Mouse (Mus musculus) left cerebral cortex, postnatal 36 days (tissue): Measurements from ENCODE around the gene A430078G23Rik. TPM values are rescaled to one million over a fixed set of nuclear protein-coding genes. Genes with fewer than 3 reads are reported as not detected.
A peak's percentile ranks its signal among the peaks of the same experiment; 100 is the strongest.

Experiments
- DNase-seq, 2 experiments: peaks; one replicate each; pipeline ENCODE4 v3.0.0; 2021 to 2022; ENCODE audit warnings: low spot score in 2 of 2, mixed read lengths in 1 of 2
- intact Hi-C: fragments of 180-260 bp; cut with DNase I; formaldehyde crosslinking; loops from one replicate; pipeline ENCODE4 v1.15.1; 2025
- total RNA-seq, 2 experiments: library from RNA; stranded (reverse); gene quantifications; 2 replicates each; pipeline ENCODE4 v1.2.3; 2021

Gene A430078G23Rik
- total RNA-seq, 2 experiments from 2014 or later = not detected

DNA sequence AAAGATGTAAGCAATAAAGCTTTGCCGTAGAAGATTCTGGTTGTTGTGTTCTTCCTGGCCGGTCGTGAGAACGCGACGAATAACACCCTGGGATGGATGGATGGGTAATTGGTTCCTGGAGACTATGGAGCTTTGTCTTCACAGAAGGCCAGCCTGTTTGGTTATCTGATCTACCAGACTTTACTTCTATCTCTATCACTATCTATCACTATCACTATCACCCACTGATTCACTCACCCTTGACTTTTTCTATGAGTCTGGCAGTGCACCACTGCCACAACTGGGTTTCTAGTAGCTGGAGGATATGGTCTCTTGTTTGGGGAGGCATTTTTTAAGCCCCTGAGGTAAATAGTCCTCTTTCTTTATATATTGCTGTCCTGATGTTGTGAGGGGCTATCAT is 7.9 kb upstream of the A430078G23Rik start:
- intact Hi-C loops = no loop called here
- DNase-seq = no peak

DNA sequence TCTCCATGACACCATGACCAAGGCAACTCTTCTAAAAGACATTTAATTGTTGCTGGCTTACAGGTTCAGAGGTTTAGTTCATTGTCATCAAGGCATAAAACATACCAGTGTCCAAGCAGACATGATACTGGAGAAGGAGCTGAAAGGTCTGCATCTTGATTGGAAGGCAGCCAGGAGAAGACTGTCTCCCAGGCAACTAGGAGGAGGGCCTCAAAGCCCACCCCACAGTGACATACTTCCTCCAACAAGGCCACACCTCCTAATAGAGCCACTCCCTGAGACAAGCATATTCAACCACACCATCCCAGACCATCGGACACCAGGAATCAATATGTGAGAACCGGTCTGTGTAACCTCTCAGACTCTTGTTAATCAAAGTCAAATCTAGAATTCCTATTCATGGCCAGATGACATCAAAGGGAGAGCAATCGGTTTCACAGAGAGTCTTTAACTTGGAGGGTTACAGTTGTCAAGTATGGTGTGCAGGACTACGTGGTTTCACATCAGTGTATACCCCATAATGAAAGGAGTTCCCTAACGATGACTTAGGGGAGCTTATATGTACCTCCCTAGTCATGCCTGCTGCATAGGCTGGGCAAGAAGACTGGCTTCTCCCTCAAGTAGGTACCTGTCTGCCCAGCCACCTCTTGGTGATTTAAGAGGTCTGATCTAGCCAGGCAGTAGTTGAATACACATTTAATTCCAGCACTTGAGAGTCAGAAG is 6.4 kb upstream of the A430078G23Rik start:
- DNase-seq = no peak
- intact Hi-C loops = no loop called here

DNA sequence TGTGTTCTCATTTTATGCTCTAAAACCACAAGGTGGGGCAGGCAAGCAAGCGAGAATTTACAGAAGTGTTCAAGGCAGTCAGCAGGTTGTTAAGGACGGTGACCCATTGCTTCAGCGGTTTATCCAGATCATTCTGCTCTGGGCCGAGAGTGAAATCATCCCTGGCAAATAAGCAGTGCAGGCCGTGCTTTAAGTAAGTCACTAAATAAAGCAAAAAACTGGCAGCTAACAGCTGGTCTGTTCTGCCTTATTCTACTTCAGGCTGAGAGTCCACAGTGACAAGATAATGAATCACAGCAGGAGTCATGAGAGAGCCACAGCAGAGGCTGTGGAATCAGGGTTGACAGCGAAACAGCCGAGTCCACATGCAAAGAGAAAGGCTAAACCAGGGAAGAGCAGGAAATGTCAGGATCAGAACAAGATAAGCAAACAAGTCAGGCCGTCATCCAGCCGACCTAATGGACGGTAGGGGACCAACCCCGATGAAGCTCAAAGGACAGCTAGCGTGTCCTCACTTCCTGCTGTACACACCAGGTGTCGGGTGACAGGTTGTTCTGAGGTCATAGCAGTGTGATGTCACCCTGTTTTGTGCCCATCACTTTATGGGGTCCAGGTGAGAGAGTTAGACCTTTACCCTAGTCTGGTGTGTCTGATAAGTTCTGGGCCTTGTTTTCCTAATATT is 4.9 kb upstream of the A430078G23Rik start:
- no peak for DNase-seq

DNA sequence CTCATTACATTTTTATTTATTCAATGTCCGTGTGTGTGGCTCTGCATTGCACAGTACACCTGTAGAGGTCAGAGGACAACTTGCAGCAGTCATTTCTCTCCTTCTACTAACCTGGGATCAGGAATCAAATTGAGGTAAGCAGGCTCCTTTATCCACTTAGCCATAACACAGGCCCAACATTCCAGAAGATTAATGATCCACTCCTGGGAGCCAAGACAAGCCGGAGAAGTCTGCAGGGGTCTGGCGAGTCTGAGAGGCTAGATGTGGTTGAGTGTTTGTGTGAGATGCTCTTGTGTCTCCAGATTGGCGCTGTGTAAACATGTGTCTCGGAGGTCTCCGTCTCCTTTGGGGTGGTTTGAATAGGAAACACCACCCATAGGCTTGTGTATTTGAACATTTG is 2.5 kb upstream of the A430078G23Rik start:
- DNase-seq = no peak
- intact Hi-C loops = loop anchor here (10.0 kb wide), 1 partner anchor 104 kb away; no protein-coding TSS in a partner anchor

More for the DNA sequence above, 4.9 kb upstream of the A430078G23Rik start:
- intact Hi-C loops = no loop called here

DNA sequence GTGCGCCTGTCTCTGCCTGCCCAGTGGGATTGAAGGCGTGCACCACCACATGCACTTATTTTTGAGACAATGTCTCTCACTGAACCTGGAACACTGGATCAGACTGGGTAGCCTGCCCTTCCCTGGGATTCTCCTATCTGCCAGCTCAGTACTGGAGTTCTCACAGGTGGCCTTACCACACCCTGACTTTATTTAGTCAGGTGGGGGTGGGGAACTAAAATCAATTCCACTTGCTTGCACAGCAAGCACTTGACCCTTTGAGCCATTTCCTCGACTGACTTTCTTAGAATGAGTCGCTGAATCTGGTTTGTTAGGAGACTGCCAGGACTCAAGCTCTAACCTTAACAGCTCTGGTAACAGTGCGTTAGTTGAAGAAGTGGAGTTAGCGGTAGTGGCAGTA is 500 bp upstream of the A430078G23Rik start:
- no peak for DNase-seq
- intact Hi-C loops = loop anchor here (10.0 kb wide), 1 partner anchor 102 kb away; no protein-coding TSS in a partner anchor

DNA sequence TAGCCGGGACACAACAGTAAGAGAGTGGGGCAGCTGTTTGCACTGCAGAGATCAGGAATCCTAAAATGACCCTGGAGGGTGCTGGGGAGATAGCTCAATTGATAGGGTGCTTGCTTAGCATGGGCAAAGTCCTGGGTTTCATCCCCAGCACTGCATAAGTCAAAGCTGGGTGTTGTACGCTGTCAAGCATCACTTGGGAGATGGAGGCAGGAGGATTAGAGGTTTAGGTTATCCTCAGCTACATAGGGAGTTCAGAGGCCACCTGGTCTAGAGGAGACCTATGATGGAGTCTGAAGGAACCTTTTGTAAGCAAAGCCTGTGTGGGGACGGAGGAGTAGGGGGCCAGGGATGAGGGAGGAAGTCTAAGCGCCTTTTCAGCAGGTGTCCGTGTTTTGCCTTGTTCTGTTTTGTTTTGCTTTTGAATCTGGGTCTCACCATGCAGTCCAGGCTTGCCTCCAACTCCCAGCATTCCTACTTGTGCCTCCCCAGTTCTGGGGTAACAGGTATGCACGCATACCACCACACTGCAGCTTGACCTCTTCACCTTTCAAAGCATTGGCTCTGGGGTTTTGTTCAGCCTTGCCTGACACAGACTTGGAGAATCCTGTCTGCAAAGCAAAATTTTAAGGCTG is 712 bp downstream of the A430078G23Rik start:
- DNase-seq = no peak
- intact Hi-C loops = loop anchor here (10.0 kb wide), 1 partner anchor 101 kb away; no protein-coding TSS in a partner anchor

DNA sequence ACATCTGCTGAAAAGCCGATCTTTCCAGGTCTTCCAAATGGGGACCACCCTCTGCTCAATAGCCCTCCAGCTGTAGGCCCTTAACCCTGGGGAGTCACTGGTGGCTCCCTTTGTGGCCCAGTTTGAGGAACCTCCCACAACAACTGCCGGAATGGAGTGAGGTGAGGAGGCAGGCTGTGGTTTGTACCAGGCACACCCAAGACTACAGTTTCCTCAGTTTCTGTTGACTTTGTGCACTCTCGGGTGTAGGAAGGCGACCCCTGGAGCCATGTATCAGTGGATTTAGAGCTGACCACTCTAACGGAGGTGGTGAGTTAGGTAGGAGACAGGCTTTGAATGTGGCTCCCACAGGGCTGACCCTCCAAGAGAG is 1.2 kb downstream of the A430078G23Rik start:
- intact Hi-C loops = loop anchor here (10.0 kb wide), 1 partner anchor 100 kb away; no protein-coding TSS in a partner anchor
- no peak for DNase-seq

DNA sequence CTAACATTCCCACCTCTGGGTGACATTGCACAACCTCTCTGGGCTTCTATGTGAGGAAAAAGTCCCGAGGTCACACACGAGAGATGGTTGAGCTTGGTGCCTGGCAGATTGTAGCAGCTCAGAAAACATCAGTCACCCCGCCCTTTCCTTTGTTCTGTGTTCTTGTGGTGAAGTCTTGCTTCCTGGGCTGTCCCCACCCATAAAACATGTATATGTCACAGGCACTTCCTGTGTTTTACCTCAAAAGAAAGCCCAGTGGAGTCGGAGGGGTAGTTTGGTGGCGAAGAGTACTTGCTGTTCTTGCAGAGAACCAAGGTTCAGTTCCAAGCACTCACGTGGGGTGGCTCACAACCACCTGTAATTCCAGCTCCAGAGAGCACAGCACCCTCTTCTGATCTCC is 2.4 kb downstream of the A430078G23Rik start:
- no peak for DNase-seq
- intact Hi-C loops = loop anchor here (10.0 kb wide), 1 partner anchor 99 kb away; no protein-coding TSS in a partner anchor

DNA sequence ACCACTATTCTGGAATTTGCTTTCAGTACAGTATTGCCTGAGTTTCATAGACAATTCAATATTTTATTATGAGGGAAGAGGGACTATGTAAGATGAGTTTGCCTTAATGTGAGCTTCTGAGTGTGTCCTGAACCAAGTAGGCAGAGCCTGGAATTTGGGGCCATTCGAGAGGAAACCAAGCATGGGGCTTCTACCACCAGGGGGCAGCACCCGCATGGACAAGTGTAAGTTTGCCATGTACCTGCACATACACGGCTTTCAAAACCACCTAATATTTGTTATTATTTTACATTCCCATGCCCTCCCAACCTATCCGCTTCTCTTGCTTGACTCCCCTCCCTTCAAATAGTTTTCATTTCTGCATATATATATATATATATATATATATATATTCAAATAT is 4.8 kb downstream of the A430078G23Rik start:
- peak; percentile 50 to 64 for DNase-seq
- intact Hi-C loops = loop anchor here (10.0 kb wide), 1 partner anchor 97 kb away; no protein-coding TSS in a partner anchor

DNA sequence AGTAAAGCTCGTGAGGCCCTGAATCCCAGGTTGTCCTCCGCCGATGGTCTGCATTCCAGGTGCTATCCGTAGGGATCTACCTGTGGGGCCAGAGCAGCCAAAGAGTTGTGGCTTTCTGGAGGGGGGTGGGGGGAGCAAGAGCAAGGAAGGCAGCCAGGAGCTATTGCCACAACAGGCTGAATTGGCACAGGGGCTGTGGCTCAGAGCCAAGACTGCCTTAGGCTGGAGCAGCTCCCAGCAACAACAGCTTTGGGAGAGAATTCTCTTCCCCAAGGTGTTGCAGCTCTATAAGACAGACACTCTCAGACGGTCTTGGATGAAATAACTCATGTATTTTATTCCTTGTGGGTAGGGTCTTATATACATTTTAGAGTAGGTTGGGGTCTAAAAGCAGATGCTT is 13.9 kb downstream of the A430078G23Rik start:
- DNase-seq = no peak

DNA sequence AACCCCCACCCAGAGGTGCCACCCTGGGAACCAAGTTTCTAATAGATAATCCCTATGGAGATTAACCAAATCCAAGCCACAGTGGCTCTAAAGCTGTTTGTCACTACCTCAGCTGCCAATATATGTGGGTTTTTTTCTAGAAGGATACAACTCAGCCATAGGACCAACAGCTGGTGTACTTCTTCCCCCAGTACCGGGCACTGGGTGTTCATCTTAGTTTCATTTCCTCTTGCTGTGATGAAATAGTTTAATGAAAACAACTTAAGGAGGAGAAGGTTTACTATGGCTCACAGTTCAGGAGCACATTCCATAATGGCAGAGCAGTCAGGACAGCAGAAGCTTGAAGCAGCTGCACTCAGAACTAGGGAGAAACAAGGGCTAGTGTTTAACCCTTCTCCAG is 14.9 kb downstream of the A430078G23Rik start:
- DNase-seq = no peak
- intact Hi-C loops = no loop called here

More for the DNA sequence above, 13.9 kb downstream of the A430078G23Rik start:
- intact Hi-C loops = no loop called here

DNA sequence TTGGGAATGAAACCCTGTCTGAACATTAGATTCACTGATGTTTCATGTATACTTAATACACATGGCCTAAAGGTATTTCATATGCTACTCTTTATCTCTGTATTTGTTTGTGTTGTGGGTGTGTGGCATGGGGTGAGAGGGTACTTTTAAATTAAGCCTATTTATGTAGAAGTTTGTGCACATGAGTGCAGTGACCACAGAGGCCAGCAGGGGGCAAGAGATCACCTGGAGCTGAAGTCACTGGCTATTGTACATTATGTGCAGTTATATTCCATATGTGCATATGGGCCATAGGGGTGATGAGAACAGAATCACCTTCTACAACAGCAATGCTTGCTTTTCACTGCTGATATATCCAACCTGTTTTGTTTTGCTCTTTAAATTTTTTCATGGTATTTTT is 22.5 kb downstream of the A430078G23Rik start:
- intact Hi-C loops = no loop called here
- no peak for DNase-seq

DNA sequence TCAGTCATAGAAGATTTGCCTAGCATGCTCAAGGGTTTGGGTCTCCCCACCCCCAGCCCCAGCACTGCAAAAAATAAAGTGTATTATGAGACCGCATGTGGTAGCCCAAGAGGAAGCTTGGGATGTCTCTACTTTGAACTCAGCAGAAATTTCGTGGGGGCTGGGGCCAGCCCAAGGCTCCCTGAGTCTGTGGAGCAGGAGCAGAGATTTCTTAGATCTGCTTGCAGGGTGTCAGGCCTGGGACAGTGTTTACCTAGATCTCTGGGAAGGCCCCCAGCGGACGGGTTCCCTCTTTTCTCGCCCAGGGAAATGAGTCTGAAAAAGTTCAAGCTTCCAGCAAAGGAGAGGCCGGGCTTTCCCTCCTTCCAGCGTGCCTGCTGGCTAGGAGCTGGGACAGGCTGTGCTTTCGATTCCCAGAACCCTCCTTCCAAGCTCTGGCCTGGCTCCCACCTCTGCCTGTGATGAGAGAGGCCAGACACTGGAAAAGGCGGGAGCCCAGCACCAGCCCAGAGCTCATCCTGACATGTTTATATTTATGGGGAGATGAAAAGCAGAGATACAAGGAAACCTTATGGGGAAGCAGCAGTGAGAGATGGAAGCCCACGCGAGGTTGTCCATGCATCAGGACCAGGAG is 23.5 kb downstream of the A430078G23Rik start:
- DNase-seq = no peak
- intact Hi-C loops = no loop called here

DNA sequence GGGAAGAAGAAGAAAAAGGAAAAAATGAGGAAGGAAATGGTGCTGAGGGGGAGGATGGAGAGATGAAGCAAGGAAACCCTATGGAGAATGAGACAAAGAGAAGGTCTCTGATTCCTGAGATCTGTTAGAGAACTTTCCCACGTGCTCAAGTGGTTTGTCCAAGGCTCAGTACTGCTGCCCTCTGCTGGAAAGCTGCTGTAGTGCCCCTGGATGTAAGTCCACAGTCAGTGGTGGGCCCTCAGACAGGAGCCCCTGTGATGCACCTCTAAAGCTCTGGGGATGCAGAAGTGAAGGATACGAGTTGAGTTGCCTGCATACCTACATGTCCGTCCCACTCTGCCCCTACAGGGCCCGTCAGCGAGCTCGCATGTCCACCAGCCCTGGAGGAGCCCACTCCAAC is 34.1 kb downstream of the A430078G23Rik start:
- DNase-seq = peak; percentile 29 to 45
- intact Hi-C loops = no loop called here

DNA sequence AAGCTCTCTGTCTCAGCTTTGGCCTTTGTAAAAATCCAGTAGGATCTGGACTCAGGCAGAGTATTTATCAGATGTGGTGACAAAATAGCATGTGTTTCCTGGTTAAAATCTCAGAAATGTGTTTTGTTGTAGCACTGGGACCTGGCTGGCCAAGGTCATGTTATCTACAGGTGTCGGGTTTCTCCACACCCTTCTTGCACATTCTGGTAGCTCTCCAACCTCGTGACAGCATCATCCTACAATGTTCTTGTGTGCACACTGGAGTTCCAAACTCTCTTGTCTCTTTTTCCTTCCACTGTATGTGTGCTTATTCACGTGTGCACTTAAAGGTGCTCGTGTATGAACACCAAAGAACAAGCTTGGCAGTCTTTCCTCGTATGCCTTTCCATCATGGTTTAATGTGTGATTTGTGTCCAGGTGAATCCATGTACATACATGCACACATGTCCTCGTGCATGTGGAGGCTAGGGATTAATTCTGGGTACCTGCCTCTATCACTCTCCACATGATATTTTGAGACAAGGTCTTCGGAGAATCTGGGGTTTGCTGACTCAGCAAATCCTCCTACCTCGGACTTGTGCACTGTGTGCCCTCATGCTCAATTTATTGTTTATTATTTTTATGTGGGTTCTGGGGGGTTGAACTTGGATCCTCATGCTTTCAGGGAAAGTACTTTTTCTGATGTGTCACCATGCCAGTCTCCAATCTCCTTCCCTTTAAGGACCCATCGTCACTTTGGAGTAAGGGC is 35.5 kb downstream of the A430078G23Rik start:
- DNase-seq = no peak
- intact Hi-C loops = no loop called here

DNA sequence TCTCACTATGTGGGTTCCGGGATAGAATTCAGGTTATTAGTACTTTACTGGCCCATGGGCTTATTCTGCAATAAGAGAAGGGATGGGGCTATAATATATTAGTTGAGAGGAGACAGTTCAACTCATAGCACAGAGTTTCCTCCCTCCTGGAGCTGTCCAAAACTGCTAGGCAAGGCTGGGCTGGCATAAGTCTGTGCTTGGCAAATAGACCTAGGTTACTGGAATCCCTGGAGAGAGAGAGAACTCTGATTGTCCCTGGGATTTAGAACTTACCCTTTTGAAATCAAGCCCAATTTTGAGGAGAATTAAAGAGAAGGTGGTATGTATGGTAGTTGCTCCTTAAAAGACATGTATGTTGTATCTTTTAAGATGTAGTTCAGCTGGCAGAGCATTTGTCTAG is 36.3 kb downstream of the A430078G23Rik start:
- no peak for DNase-seq
- intact Hi-C loops = no loop called here

DNA sequence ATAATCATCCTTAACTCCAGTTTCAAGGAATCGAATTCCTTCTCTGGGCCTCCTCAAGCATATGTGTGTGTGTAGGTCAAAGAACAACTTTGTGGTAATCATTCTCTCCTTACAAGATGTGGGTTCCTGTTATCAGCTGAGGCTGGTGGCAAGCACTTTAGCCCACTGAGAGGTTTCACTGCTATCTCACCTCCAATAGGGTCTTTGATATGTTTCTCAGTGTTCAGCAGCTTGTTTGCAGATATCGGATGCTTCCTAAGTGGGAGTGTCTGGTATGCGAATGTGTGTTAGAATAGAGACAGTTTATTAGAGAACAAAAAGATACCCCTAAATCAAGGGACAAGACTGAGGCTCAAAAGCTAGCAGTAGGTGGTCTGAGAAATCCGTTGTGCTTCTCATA is 39.1 kb downstream of the A430078G23Rik start:
- intact Hi-C loops = no loop called here
- no peak for DNase-seq

DNA sequence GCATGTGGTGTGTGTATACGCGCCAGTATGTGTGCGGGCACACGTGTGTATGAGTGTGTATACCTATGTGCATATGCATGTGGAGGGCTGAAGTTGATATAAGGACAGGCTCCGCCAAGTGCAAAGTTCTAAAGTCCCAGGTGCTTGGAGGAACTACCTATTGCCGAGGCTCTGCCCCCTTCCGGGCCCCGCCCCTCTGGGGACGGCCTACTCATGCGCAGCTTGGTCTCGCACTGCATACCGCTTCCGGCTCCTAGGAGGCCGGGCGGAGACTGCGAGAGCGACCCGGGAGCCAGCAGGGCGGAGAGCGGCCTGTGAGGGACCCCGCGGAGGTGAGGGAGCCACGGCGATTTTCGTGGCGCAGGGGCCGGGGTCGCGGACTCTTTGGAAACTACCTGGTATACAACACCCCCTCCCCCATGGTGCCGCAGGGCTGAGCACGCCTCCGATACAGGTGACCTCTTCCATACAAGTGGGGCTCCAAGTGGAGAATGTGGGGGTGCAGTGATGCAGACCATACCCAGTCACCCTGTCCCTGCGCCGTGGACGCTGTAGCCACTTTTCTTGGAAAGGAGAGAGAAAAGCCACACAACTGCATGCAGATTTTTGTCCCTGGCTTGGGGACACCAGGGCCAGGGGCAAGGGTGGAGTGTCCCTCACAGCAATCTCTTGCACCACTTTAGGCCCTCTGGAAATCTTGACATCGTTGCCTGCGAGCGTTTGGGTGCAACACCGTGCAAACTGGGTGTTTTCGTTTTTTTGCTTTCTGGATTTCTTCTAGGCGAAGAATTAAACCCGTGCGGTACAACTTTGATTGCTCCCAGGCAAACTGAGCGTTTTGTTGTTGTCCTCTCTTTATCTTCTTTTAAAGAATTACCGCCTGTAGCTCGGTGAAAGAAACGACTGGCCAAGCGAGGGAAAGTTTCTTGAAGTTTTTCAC is 39.8 kb downstream of the A430078G23Rik start, which contains the start of gene Arhgef18:
Gene Arhgef18, plus strand, starts transcription at position 236 of the 940 bp plus-strand sequence.
- intact Hi-C loops = no loop called here
- peak; percentile 81 to 88 for DNase-seq
